Mouse (Mus musculus): ENCODE results near the gene Sypl2.
"Not testable (repeated sequence)": the region's sequence is repeated elsewhere in the genome, so short reads cannot be mapped to it uniquely, and the experiment has no call there.

The Sypl2 gene

GRCm38 (mm10) chr3:108226558-108227350 is at the start of gene Sypl2:
TSS of gene Sypl2 (minus strand) at chr3:108226648.
- peak; percentile 83 for DNase-seq

- no peak for DNase-seq
Measured at GRCm38 (mm10) chr3:108259319-108259718, 32.9 kb upstream of the Sypl2 start.

- no peak for DNase-seq
Measured at GRCm38 (mm10) chr3:108257831-108258500, 31.5 kb upstream of the Sypl2 start.

GRCm38 (mm10) chr3:108256719-108257637 is 30.5 kb upstream of the Sypl2 start, which contains the start of gene Psma5:
TSS of gene Psma5 (plus strand) at chr3:108256926.
- peak; percentile 98 for DNase-seq

- no peak for DNase-seq
Measured at GRCm38 (mm10) chr3:108246857-108247256, 20.4 kb upstream of the Sypl2 start.

- DNase-seq: no peak
Measured at GRCm38 (mm10) chr3:108241243-108241839, 14.9 kb upstream of the Sypl2 start.

- not testable (repeated sequence) for DNase-seq
Measured at GRCm38 (mm10) chr3:108237474-108238102, 11.1 kb upstream of the Sypl2 start.

- DNase-seq: no peak
Measured at GRCm38 (mm10) chr3:108231646-108232045, 5.2 kb upstream of the Sypl2 start.

- no peak for DNase-seq
Measured at GRCm38 (mm10) chr3:108227521-108227920, 1.1 kb upstream of the Sypl2 start.

GRCm38 (mm10) chr3:108225711-108226557 is 514 bp downstream of the Sypl2 start:
- DNase-seq: peak; percentile 77

GRCm38 (mm10) chr3:108220661-108221060 is 5.8 kb downstream of the Sypl2 start:
- DNase-seq: no peak

GRCm38 (mm10) chr3:108214734-108215133 is 11.7 kb downstream of the Sypl2 start:
- DNase-seq: no peak

GRCm38 (mm10) chr3:108212406-108212805 is 14.0 kb downstream of the Sypl2 start:
- DNase-seq: no peak

- no peak for DNase-seq
Measured at GRCm38 (mm10) chr3:108211845-108212244, 14.6 kb downstream of the Sypl2 start.

GRCm38 (mm10) chr3:108210771-108211139 is 15.7 kb downstream of the Sypl2 start, which contains the start of gene Atxn7l2:
TSS of gene Atxn7l2 (minus strand) at chr3:108210934.
- DNase-seq: no peak

GRCm38 (mm10) chr3:108209946-108210770 is 16.3 kb downstream of the Sypl2 start:
- DNase-seq: peak; percentile 97

- no peak for DNase-seq
Measured at GRCm38 (mm10) chr3:108209536-108209935, 16.9 kb downstream of the Sypl2 start.

GRCm38 (mm10) chr3:108209001-108209400 is 17.4 kb downstream of the Sypl2 start:
- DNase-seq: no peak

GRCm38 (mm10) chr3:108206731-108207375 is 19.6 kb downstream of the Sypl2 start:
- peak; percentile 47 for DNase-seq

GRCm38 (mm10) chr3:108205601-108206000 is 20.8 kb downstream of the Sypl2 start:
- DNase-seq: no peak

Measured in kidney, postnatal 14 days (tissue).